Mouse (Mus musculus): ENCODE measurements around the gene Tle6. TPM values are rescaled to one million over a fixed set of nuclear protein-coding genes. Genes with fewer than 3 reads are reported as not detected.

Tle6 gene
- polyA plus RNA-seq, 1 experiment from 2014 or later: 3.9 TPM

DNA sequence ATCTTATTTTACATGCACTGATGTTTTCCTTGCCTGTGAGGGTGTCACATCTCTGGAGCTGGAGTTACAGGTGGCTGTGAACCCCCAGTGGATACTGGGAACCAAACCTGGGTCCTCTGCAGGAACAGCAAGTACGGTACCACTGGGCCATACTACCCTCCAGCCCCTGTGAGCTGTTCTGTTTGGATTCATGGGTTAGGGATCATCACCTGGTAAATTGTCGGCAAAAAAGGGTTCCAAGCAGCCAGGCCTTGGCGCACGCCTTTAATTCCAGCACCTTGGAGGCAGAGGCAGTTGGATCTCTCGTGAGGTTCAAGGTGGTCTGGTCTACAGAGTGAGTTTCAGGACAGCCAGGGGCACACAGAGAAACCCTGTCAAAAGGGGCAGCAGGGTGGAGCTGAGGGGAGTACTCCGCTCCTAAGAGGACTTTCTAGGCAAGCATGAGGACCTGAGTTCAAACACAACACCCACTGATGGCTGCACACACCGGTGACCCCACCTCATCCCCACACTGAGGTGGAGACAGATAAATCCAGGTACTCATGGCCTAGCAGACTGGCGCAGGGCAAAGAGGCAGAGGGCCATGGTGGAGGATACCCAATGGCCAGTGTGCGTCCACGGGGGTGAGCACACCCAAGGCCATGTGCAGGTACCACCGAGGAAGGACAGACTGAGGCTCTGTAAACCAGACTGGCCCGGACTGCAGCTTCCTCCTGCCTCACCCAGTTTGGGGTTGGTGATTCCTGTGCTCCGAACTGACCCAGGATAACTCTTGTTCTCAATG is 53.9 kb downstream of the Tle6 start:
- Histone ChIP-seq H3K27me3 (ENCODE audit: control insufficient read depth, insufficient read depth, low read length) (no peaks in the 10 kb centered on the region; the same call in 1 of the 2 replicates), H3K9me3 (ENCODE audit: control insufficient read depth, low read length) (no peaks in the 10 kb centered on the region), H3K4me2 (ENCODE audit: low read depth, low read length, severe bottlenecking) (no peak overlapping the region), H3K27ac (ENCODE audit: low read depth, low read length) (no peak overlapping the region), H3K4me3 (ENCODE audit: low read depth, low read length) (no peak overlapping the region), H3K36me3 (ENCODE audit: control insufficient read depth, insufficient read depth, low read length) (no peaks in the 10 kb centered on the region), H3K9ac (ENCODE audit: low read length) (no peak overlapping the region), H3K4me1 (replicated peaks; ENCODE audit: control insufficient read depth, insufficient read depth, low read length) (peaks cover 14% of the 10 kb centered on the region)
- ATAC-seq (replicated peaks; ENCODE audit: low FRiP score) (no peak), DNase-seq (ENCODE audit: low spot score) (no peak)
- WGBS: 90% methylated on average over 13 of the region's 13 CpGs

DNA sequence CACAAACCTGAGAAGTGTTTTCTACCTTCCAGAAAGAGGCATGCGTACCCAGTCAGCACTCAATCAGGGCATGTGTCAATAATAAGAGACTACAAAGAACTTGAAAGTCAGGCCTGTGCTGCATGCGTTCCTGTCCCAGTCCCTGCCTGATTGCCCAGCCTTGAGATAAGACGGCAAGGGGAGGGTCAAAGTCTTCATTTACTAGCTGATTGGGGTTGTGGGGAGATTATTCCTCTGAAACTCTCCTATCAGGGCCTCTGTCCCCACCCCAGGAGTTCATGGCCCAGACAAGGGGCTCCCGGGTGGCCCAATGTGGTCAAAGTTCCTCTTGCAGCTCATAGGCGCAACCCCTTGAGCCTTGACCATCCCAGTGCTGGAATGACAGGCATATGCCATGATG is 54.5 kb downstream of the Tle6 start:
- H3K27ac ChIP-seq (ENCODE audit: low read depth, low read length): no peak overlapping the region
- H3K9ac ChIP-seq (ENCODE audit: low read length): no peak overlapping the region; the same call in 1 of the 2 replicates
- peak; percentile 43 for DNase-seq (ENCODE audit: low spot score)

DNA sequence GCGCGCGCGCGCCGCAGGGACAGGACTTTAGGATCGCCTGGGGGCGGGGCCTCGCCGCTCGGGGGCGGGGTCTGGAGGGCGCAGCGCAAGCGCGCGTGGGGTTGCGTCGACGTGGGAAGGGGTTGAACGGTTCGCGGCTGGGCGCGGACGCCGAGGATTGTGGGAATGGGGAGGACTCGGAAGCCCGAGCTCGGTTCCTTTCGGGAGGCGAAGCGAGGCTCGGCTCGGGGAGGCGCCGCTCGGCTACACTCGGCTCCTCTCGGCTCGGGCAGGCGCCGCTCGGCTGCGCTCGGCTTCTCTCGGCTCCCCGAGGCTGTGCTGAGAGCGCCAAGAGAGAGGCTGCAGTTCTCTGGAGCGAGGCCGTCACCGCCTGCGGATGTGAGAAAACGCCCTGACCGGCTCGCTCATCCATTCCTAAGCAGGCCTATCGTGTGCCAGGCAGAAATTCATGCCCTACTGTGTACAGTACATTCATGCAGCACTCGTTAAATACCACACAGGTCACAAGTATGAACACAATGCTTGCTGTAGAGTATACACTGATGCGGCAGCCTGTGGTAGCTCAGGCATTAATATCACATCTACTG is 55.6 kb downstream of the Tle6 start, which contains the start of gene Gna11:
Gna11 (minus strand) TSS at position 30 of the 587 bp plus-strand sequence.
- H3K4me2 ChIP-seq (ENCODE audit: low read depth, low read length, severe bottlenecking): peak within 1 kb of the TSS; percentile 91
- peak within 1 kb of the TSS; percentile 31; the same call in 1 of the 2 replicates for H3K27ac ChIP-seq (ENCODE audit: low read depth, low read length)
- H3K36me3 ChIP-seq (ENCODE audit: control insufficient read depth, insufficient read depth, low read length): no peaks in the 10 kb centered on the region
- H3K4me3 ChIP-seq (ENCODE audit: low read depth, low read length): peak within 1 kb of the TSS; percentile 84
- peak within 1 kb of the TSS; percentile 89 for H3K9ac ChIP-seq (ENCODE audit: low read length)
- ATAC-seq (replicated peaks; ENCODE audit: low FRiP score): peak; percentile 95
- no peaks in the 10 kb centered on the region; the same call in 1 of the 2 replicates for H3K27me3 ChIP-seq (ENCODE audit: control insufficient read depth, insufficient read depth, low read length)
- WGBS: 1% methylated on average over 57 of the region's 59 CpGs
- DNase-seq (ENCODE audit: low spot score): peak; percentile 100
- no peaks in the 10 kb centered on the region for H3K9me3 ChIP-seq (ENCODE audit: control insufficient read depth, low read length)
- peaks cover 19% of the 10 kb centered on the region for H3K4me1 ChIP-seq (replicated peaks; ENCODE audit: control insufficient read depth, insufficient read depth, low read length)

More for the DNA sequence above, 54.5 kb downstream of the Tle6 start:
- H3K4me2 ChIP-seq (ENCODE audit: low read depth, low read length, severe bottlenecking): no peak overlapping the region
- no peaks in the 10 kb centered on the region for H3K36me3 ChIP-seq (ENCODE audit: control insufficient read depth, insufficient read depth, low read length)
- no peak overlapping the region for H3K4me3 ChIP-seq (ENCODE audit: low read depth, low read length)
- no peaks in the 10 kb centered on the region for H3K9me3 ChIP-seq (ENCODE audit: control insufficient read depth, low read length)
- ATAC-seq (replicated peaks; ENCODE audit: low FRiP score): no peak
- H3K4me1 ChIP-seq (replicated peaks; ENCODE audit: control insufficient read depth, insufficient read depth, low read length): peaks cover 19% of the 10 kb centered on the region
- H3K27me3 ChIP-seq (ENCODE audit: control insufficient read depth, insufficient read depth, low read length): no peaks in the 10 kb centered on the region; the same call in 1 of the 2 replicates
- 83% methylated on average over 5 of the region's 5 CpGs for WGBS

DNA sequence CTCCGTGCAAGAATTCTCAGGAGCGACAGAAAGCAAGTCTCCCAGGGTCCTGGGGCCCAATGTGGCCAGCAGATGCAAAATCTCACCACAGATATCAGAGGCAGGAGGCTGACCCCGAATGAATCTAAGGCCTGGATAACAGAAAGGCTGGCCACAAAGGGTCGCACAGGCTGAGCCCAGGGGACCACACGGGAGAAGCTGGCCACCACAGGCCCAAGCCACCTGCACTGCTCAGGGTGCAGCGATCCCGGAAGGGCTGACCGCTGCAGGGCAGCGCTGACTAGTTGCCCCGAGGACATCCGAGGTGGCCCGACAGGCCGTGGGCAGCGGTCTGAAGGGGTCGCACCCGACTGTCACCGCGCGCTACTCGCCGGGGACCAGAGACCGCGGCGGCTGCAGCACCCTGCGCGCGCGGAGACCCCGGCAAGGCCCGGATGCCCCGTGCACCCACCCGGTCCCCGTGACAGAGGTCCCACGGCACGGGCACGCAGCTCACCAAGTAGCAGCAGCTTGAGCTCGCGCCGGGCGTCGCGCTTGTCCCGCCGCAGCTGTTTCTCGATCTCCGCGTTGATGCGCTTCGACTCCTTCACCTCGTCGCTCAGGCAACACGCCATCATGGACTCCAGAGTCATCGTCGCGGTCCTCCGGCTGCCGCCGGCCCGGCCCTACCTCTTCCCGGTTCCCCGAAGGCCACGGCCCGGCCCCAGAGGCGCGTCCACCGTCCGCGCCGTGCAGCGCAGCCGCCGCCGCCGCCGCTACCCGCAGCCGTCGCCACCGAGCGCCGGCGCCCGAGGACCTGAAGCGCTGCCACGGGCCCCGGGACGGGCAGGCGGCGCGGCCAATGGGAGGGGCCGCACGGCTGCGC is 56.3 kb downstream of the Tle6 start:
- ATAC-seq (replicated peaks; ENCODE audit: low FRiP score): peak; percentile 17
- H3K9ac ChIP-seq (ENCODE audit: low read length): peak overlapping the region; percentile 89
- H3K4me3 ChIP-seq (ENCODE audit: low read depth, low read length): peak overlapping the region; percentile 84
- peaks cover 19% of the 10 kb centered on the region for H3K4me1 ChIP-seq (replicated peaks; ENCODE audit: control insufficient read depth, insufficient read depth, low read length)
- DNase-seq (ENCODE audit: low spot score): no peak
- H3K4me2 ChIP-seq (ENCODE audit: low read depth, low read length, severe bottlenecking): peak overlapping the region; percentile 91
- H3K9me3 ChIP-seq (ENCODE audit: control insufficient read depth, low read length): no peaks in the 10 kb centered on the region
- WGBS: under 1% methylated on average over 93 of the region's 93 CpGs
- H3K27me3 ChIP-seq (ENCODE audit: control insufficient read depth, insufficient read depth, low read length): no peaks in the 10 kb centered on the region; the same call in 1 of the 2 replicates
- H3K27ac ChIP-seq (ENCODE audit: low read depth, low read length): peak overlapping the region; percentile 31; the same call in 1 of the 2 replicates
- no peaks in the 10 kb centered on the region for H3K36me3 ChIP-seq (ENCODE audit: control insufficient read depth, insufficient read depth, low read length)

DNA sequence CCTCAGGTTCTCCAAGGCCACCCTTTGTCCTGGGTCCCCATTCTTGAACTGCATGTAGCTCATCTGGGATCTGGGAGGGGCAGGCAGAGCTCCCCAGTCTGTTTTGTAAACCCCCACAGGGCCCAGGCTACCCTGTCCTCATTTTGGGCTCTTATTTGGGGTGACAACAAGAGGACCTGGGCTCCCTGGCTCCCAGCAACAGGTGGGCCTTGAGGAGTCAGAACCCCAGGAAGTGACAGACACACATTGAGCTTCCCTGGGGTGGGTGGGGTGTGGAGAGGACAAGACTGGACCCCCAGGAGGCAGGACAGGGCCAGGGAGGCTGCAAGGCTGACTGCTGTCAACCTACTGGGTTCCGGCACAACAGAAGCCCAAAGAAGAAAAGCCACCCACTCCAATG is 57.2 kb downstream of the Tle6 start:
- Histone ChIP-seq H3K27me3 (ENCODE audit: control insufficient read depth, insufficient read depth, low read length) (no peaks in the 10 kb centered on the region), H3K36me3 (ENCODE audit: control insufficient read depth, insufficient read depth, low read length) (no peaks in the 10 kb centered on the region), H3K4me1 (replicated peaks; ENCODE audit: control insufficient read depth, insufficient read depth, low read length) (peaks cover 19% of the 10 kb centered on the region), H3K4me2 (ENCODE audit: low read depth, low read length, severe bottlenecking) (peak overlapping the region; percentile 91), H3K4me3 (ENCODE audit: low read depth, low read length) (peak overlapping the region; percentile 84), H3K27ac (ENCODE audit: low read depth, low read length) (no peak overlapping the region), H3K9me3 (ENCODE audit: control insufficient read depth, low read length) (no peaks in the 10 kb centered on the region), H3K9ac (ENCODE audit: low read length) (peak overlapping the region; percentile 89)
- DNase-seq (ENCODE audit: low spot score) (no peak), ATAC-seq (replicated peaks; ENCODE audit: low FRiP score) (no peak)
- WGBS: 55% methylated on average over 1 of the region's 1 CpGs

DNA sequence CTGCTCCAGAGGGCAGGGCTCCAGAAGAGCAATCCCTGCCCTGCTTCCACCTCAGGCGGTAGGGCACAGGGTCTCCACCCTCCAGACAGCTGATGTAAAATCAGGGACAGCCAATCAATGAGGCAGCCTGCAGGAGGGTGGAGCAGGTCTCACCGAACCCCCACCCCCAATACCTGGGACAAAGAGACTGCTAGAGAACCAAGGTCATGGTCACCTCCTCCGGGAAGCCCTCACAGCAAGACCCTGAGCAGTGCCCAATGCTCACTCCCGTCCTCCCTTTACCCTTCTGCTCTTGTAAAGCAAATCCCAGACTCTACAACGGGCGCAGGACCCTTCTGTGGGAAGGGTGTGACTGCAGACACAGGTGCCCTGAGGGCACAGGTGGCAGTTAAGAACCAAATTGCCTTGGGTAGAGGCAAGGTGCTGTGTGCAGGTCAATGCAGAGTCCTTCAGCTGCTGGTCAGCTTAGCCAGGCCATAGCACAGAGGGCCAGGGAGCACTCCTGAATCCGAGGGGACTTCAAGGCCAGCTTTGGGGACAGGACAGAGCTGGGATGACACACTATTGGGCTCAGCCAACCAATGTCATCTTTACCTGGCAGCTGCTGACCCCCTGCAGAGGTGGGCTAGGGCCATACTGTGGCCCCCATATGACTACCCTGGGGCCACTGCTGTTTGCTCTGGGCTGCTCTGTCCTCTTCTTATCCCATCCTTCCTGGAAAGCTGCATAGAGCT is 58.0 kb downstream of the Tle6 start:
- Histone ChIP-seq H3K9me3 (ENCODE audit: control insufficient read depth, low read length) (no peaks in the 10 kb centered on the region), H3K36me3 (ENCODE audit: control insufficient read depth, insufficient read depth, low read length) (no peaks in the 10 kb centered on the region), H3K4me2 (ENCODE audit: low read depth, low read length, severe bottlenecking) (peak overlapping the region; percentile 91; the same call in 1 of the 2 replicates), H3K4me1 (replicated peaks; ENCODE audit: control insufficient read depth, insufficient read depth, low read length) (peaks cover 20% of the 10 kb centered on the region), H3K27me3 (ENCODE audit: control insufficient read depth, insufficient read depth, low read length) (no peaks in the 10 kb centered on the region), H3K27ac (ENCODE audit: low read depth, low read length) (no peak overlapping the region), H3K4me3 (ENCODE audit: low read depth, low read length) (no peak overlapping the region), H3K9ac (ENCODE audit: low read length) (peak overlapping the region; percentile 89; the same call in 1 of the 2 replicates)
- DNase-seq (ENCODE audit: low spot score) (no peak), ATAC-seq (replicated peaks; ENCODE audit: low FRiP score) (no peak)
- 73% methylated on average over 7 of the region's 7 CpGs for WGBS

DNA sequence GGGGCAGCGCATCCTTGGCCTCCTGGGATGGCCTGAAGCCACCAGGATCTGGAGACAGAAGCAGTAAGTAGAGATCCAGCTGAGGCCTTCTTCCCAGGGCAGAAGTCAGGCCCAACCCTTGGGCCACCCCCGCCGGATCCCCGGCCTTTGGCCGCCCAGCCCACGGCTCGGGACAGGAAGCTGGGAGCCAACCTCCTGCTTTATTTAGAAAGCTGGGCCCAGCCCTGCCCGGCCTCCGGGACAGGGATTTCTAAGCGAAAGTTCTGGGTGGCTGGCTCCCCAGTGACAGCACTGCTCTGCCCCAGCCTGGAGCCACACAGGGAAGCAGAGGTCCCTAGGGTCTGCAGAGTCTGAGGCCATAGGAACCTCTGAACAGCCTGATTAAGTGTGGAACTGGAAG is 59.1 kb downstream of the Tle6 start:
- H3K4me2 ChIP-seq (ENCODE audit: low read depth, low read length, severe bottlenecking): no peak overlapping the region
- DNase-seq (ENCODE audit: low spot score): no peak
- WGBS: 83% methylated on average over 10 of the region's 10 CpGs
- H3K9ac ChIP-seq (ENCODE audit: low read length): no peak overlapping the region
- no peaks in the 10 kb centered on the region for H3K27me3 ChIP-seq (ENCODE audit: control insufficient read depth, insufficient read depth, low read length)
- H3K4me3 ChIP-seq (ENCODE audit: low read depth, low read length): no peak overlapping the region
- no peak for ATAC-seq (replicated peaks; ENCODE audit: low FRiP score)
- H3K36me3 ChIP-seq (ENCODE audit: control insufficient read depth, insufficient read depth, low read length): no peaks in the 10 kb centered on the region
- no peaks in the 10 kb centered on the region for H3K9me3 ChIP-seq (ENCODE audit: control insufficient read depth, low read length)
- H3K27ac ChIP-seq (ENCODE audit: low read depth, low read length): no peak overlapping the region
- H3K4me1 ChIP-seq (replicated peaks; ENCODE audit: control insufficient read depth, insufficient read depth, low read length): peaks cover 20% of the 10 kb centered on the region

DNA sequence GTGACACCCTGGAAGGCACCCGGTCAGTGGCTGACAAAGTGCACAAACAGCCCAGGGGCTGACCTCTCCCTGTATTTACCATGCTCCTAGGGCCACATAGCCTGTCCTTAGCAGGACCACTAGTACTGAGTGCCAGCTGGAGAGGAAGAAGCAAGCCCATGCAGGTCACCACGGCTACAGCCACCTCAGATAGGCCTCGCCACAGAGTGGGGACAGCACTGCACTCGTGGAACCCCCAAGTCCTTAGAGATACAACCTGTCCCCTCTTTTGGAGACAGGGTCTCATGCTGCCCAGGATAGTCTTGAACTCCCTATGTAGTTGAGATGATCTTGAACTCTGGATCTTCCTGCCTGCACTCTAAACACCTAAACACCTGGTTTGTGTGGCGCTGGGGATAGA is 59.5 kb downstream of the Tle6 start:
- no peak overlapping the region for H3K4me2 ChIP-seq (ENCODE audit: low read depth, low read length, severe bottlenecking)
- WGBS: 88% methylated on average over 5 of the region's 5 CpGs
- no peaks in the 10 kb centered on the region for H3K27me3 ChIP-seq (ENCODE audit: control insufficient read depth, insufficient read depth, low read length)
- no peak for ATAC-seq (replicated peaks; ENCODE audit: low FRiP score)
- no peaks in the 10 kb centered on the region for H3K9me3 ChIP-seq (ENCODE audit: control insufficient read depth, low read length)
- H3K9ac ChIP-seq (ENCODE audit: low read length): no peak overlapping the region
- H3K36me3 ChIP-seq (ENCODE audit: control insufficient read depth, insufficient read depth, low read length): no peaks in the 10 kb centered on the region
- H3K4me1 ChIP-seq (replicated peaks; ENCODE audit: control insufficient read depth, insufficient read depth, low read length): peaks cover 20% of the 10 kb centered on the region
- no peak for DNase-seq (ENCODE audit: low spot score)
- no peak overlapping the region for H3K4me3 ChIP-seq (ENCODE audit: low read depth, low read length)
- no peak overlapping the region for H3K27ac ChIP-seq (ENCODE audit: low read depth, low read length)
